Mouse (Mus musculus) lung, postnatal 0 days (tissue): ENCODE measurements around the gene Kif5a.

Experiments used
- CTCF ChIP-seq: IDR thresholded peaks from 2 replicates; pipeline ENCODE4 v1.5.1; 2016; ENCODE audit warnings: antibody characterized with exemption, mild to moderate bottlenecking
- EP300 ChIP-seq: IDR thresholded peaks from 2 replicates; pipeline ENCODE4 v1.6.1; 2016; ENCODE audit warnings: antibody characterized with exemption, mild to moderate bottlenecking, control low read depth

DNA sequence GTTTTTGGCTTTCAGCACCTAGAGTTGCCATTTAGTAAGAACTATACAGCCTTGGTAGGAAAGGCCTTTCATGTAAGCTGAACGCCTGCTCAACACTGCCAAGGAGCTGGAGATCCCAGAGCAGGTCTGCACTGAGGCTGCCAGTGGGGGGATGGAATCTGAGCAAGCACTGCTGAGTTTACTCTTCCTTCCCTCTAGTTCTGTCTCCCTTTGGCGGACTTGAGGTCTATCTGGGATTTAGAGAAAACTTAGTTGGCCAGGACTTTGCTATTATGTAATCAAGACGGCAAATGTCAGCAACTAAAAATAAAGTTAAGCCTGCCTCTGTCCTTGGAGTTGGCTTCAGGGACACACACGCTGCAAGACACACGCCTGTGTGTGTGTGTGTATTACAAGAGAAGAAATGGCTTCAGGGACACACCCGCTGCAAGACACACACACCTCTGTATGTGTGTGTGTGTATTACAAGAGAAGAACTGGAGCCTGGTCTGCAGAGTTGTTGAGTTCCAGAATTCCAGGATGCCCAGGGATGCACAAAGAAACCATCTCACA lies 29.9 kb upstream of the Kif5a start:
- TF ChIP-seq CTCF (no peak), EP300 (no peak)
